Mouse (Mus musculus) neural tube, embryonic 11.5 days (tissue): ENCODE measurements around the gene Dyrk1a. TPM values are rescaled to one million over a fixed set of nuclear protein-coding genes. Genes with fewer than 3 reads are reported as not detected.

Experiments
- ATAC-seq: fragments of 200-750 bp; cut with Nextera tagmentation; 2 replicates; pipeline ENCODE4 v1.8.0; 2017; ENCODE audit warnings: moderate number of reproducible peaks, mild to moderate bottlenecking, moderate TSS enrichment, moderate library complexity; ENCODE audit not compliant: insufficient read depth, low FRiP score, low TSS enrichment
- DNase-seq: peaks from one replicate; pipeline ENCODE4 v3.0.0-alpha.2; 2015; ENCODE audit warnings: low spot score
- H3K27ac ChIP-seq: fragments of 300-500 bp; sonication (generic); 2 replicates; pipeline ENCODE4 v1.5.1; 2014; ENCODE audit warnings: low read depth, mild to moderate bottlenecking, low read length
- H3K27me3 ChIP-seq: fragments of 300-500 bp; sonication (generic); 2 replicates; pipeline ENCODE4 v1.6.1; 2014; ENCODE audit warnings: mild to moderate bottlenecking, low read length, mixed read lengths; ENCODE audit not compliant: control insufficient read depth, insufficient read depth
- H3K36me3 ChIP-seq: fragments of 300-500 bp; sonication (generic); 2 replicates; pipeline ENCODE4 v1.6.1; 2014; ENCODE audit warnings: mild to moderate bottlenecking, low read length, moderate library complexity, mixed read lengths; ENCODE audit not compliant: control insufficient read depth, insufficient read depth
- H3K4me1 ChIP-seq: fragments of 300-500 bp; sonication (generic); 2 replicates; pipeline ENCODE4 v1.6.1; 2014; ENCODE audit warnings: low read length, mixed read lengths; ENCODE audit not compliant: control insufficient read depth, insufficient read depth
- H3K4me2 ChIP-seq: fragments of 300-500 bp; sonication (generic); 2 replicates; pipeline ENCODE4 v1.6.1; 2014; ENCODE audit warnings: low read depth, mild to moderate bottlenecking, moderate library complexity
- H3K4me3 ChIP-seq: fragments of 300-500 bp; sonication (generic); 2 replicates; pipeline ENCODE4 v1.5.1; 2014; ENCODE audit warnings: low read depth, low read length
- H3K9ac ChIP-seq: fragments of 300-500 bp; sonication (generic); 2 replicates; pipeline ENCODE4 v1.6.1; 2014; ENCODE audit warnings: mild to moderate bottlenecking, low read length
- H3K9me3 ChIP-seq: fragments of 300-500 bp; sonication (generic); 2 replicates; pipeline ENCODE4 v1.6.1; 2016; ENCODE audit warnings: low read length; ENCODE audit not compliant: control insufficient read depth
- WGBS: fragments of 180-500 bp; shearing (Covaris S2); extraction: QIAGEN DNeasy Blood & Tissue Kit; methylation state at CpG from one replicate; pipeline ENCODE4 v1.1.7; 2014; 5-methylcytosine and 5-hydroxymethylcytosine counted together
- polyA plus RNA-seq: library from polyadenylated mRNA; unstranded; fragments of >200 nt; fragmentation: Nextera tagmentation; extraction: Ambion mirVana; gene quantifications from 2 replicates; pipeline ENCODE4 v1.2.1, GENCODE M21; 2014

Gene Dyrk1a
- polyA plus RNA-seq, 1 experiment from 2014 or later, result 12.1 TPM

GRCm38 (mm10) chr16:94567751-94568150 is 2.1 kb upstream of the Dyrk1a start:
- no peaks in the 10 kb centered on the region for H3K27me3 ChIP-seq
- no peak overlapping the region for H3K9ac ChIP-seq
- no peak for DNase-seq
- 67% methylated on average over 5 of the region's 5 CpGs for WGBS
- H3K4me2 ChIP-seq, result no peak overlapping the region
- peaks cover 10% of the 10 kb centered on the region for H3K4me1 ChIP-seq
- H3K4me3 ChIP-seq, result no peak overlapping the region
- no peaks in the 10 kb centered on the region for H3K9me3 ChIP-seq
- no peak for ATAC-seq
- no peak overlapping the region for H3K27ac ChIP-seq
- H3K36me3 ChIP-seq, result no peaks in the 10 kb centered on the region

GRCm38 (mm10) chr16:94568335-94569228 is 1.2 kb upstream of the Dyrk1a start:
- peak overlapping the region; percentile 57 for H3K4me2 ChIP-seq
- no peaks in the 10 kb centered on the region for H3K27me3 ChIP-seq
- peak overlapping the region; percentile 72 for H3K9ac ChIP-seq
- H3K27ac ChIP-seq, result peak overlapping the region; percentile 100
- no peaks in the 10 kb centered on the region for H3K9me3 ChIP-seq
- WGBS, result 4% methylated on average over 37 of the region's 53 CpGs
- ATAC-seq (peak; percentile 83), DNase-seq (peak; percentile 88)
- H3K36me3 ChIP-seq, result no peaks in the 10 kb centered on the region
- H3K4me3 ChIP-seq, result peak overlapping the region; percentile 99
- H3K4me1 ChIP-seq, result peaks cover 12% of the 10 kb centered on the region

GRCm38 (mm10) chr16:94570361-94571041 is 691 bp downstream of the Dyrk1a start:
- peak overlapping the region; percentile 96 for H3K9ac ChIP-seq
- no peaks in the 10 kb centered on the region for H3K27me3 ChIP-seq
- no peaks in the 10 kb centered on the region for H3K36me3 ChIP-seq
- H3K4me2 ChIP-seq, result peak overlapping the region; percentile 75
- under 1% methylated on average over 37 of the region's 88 CpGs for WGBS
- peak; percentile 55 for DNase-seq
- ATAC-seq, result 0 out of 2 replicates have a peak, but pooled peaks have one; percentile 2
- peaks cover 12% of the 10 kb centered on the region for H3K4me1 ChIP-seq
- H3K9me3 ChIP-seq, result no peaks in the 10 kb centered on the region
- H3K4me3 ChIP-seq, result peak overlapping the region; percentile 99
- H3K27ac ChIP-seq, result peak overlapping the region; percentile 100

DNA sequence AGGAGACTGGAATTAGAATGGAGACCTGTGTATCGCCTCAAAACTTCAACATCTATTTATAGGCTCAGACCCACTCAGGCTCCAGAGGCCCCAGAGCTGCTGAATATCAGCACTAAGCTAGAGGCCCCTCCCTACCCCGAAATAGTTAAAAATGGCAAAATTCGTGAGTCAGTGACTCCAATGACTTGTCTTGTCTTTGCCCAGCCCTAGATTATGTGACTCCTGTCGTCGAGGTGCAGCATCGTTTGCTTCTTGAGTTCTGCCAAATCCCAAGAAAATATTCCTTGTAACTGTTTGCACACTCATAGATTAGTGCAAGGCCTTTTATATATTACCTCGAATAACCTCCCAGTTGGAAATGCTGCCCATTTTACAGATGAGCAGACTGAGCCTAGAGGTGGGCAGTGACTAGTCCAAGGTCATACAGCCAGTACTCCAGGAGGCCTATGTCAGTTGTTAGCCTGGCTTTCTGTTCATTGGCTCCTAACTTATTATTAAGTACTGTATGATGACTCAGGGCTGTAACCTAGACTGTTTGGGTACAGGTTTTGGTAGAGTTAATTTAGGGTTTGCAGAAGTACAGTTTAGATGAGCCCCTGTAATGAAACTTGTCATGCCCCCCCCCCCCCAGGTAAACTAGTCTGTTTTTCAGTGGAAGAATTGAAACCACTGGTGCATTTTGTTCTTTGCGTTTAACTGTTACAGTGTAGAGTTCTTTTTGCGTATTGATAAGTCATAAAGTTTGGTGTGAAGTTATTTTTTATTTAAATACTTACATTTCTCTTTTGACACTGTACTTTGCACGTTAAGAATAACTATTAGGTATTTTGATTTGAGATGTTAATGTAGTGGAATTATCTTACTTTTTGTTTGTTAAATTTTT is 1.5 kb downstream of the Dyrk1a start:
- peak overlapping the region; percentile 99 for H3K4me3 ChIP-seq
- H3K9me3 ChIP-seq, result no peaks in the 10 kb centered on the region
- H3K36me3 ChIP-seq, result no peaks in the 10 kb centered on the region
- peaks cover 12% of the 10 kb centered on the region for H3K4me1 ChIP-seq
- 36% methylated on average over 10 of the region's 10 CpGs for WGBS
- H3K27me3 ChIP-seq, result no peaks in the 10 kb centered on the region
- H3K27ac ChIP-seq, result peak overlapping the region; percentile 100
- peak overlapping the region; percentile 75 for H3K4me2 ChIP-seq
- no peak for ATAC-seq
- peak overlapping the region; percentile 96 for H3K9ac ChIP-seq
- DNase-seq, result no peak

DNA sequence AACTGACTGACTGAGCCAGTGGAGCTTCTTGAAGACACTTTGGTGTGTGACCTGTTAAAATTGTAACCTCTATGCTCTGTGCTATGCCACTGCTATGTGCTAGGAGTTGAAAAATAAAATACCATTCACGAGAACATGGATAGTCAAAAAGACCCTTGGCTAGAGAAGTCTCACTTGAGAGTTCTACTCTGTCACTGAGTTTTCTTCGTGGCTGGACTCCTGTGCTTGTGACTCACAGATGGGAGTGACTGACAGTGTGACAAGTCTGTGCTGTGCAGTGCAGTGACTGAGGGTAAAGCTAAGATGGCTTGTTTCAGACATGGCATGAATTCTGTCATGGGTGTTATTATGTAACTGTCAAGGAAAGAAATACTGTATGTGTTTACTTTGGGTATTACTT is 2.6 kb downstream of the Dyrk1a start:
- H3K27ac ChIP-seq, result no peak overlapping the region
- H3K4me1 ChIP-seq, result peaks cover 16% of the 10 kb centered on the region
- DNase-seq, result no peak
- H3K9me3 ChIP-seq, result no peaks in the 10 kb centered on the region
- no peak overlapping the region for H3K4me2 ChIP-seq
- H3K36me3 ChIP-seq, result no peaks in the 10 kb centered on the region
- no peak overlapping the region for H3K9ac ChIP-seq
- H3K4me3 ChIP-seq, result no peak overlapping the region
- no peak for ATAC-seq
- 55% methylated on average over 2 of the region's 2 CpGs for WGBS
- no peaks in the 10 kb centered on the region for H3K27me3 ChIP-seq

GRCm38 (mm10) chr16:94574025-94574717 is 4.4 kb downstream of the Dyrk1a start:
- H3K4me1 ChIP-seq, result peaks cover 16% of the 10 kb centered on the region
- 85% methylated on average over 3 of the region's 3 CpGs for WGBS

GRCm38 (mm10) chr16:94574718-94575094 is 4.9 kb downstream of the Dyrk1a start:
- Histone ChIP-seq H3K9me3 (no peaks in the 10 kb centered on the region), H3K27me3 (no peaks in the 10 kb centered on the region), H3K27ac (no peak overlapping the region), H3K36me3 (no peaks in the 10 kb centered on the region), H3K4me2 (no peak overlapping the region), H3K9ac (no peak overlapping the region), H3K4me3 (no peak overlapping the region), H3K4me1 (peaks cover 16% of the 10 kb centered on the region)
- ATAC-seq (no peak), DNase-seq (no peak)

More at GRCm38 (mm10) chr16:94574025-94574717, 4.4 kb downstream of the Dyrk1a start:
- no peak overlapping the region for H3K4me3 ChIP-seq
- no peaks in the 10 kb centered on the region for H3K27me3 ChIP-seq
- H3K36me3 ChIP-seq, result no peaks in the 10 kb centered on the region
- DNase-seq (no peak), ATAC-seq (no peak)
- no peak overlapping the region for H3K4me2 ChIP-seq
- H3K27ac ChIP-seq, result no peak overlapping the region
- H3K9ac ChIP-seq, result no peak overlapping the region
- no peaks in the 10 kb centered on the region for H3K9me3 ChIP-seq

- Histone ChIP-seq H3K4me1 (peaks cover 16% of the 10 kb centered on the region), H3K27me3 (no peaks in the 10 kb centered on the region), H3K9ac (no peak overlapping the region), H3K36me3 (no peaks in the 10 kb centered on the region), H3K9me3 (no peaks in the 10 kb centered on the region), H3K4me2 (no peak overlapping the region), H3K4me3 (no peak overlapping the region), H3K27ac (no peak overlapping the region)
- DNase-seq (no peak), ATAC-seq (no peak)
- WGBS, result 76% methylated on average over 5 of the region's 5 CpGs
These were observed 5.9 kb downstream of the Dyrk1a start for GRCm38 (mm10) chr16:94575757-94576156.
